Mouse (Mus musculus): Measurements from ENCODE around the gene Ccdc141. TPM values are rescaled to one million over a fixed set of nuclear protein-coding genes. Genes with fewer than 3 reads are reported as not detected.

Ccdc141 gene
- total and polyA plus RNA-seq, 2 experiments from 2014 or later = 7.3 to 18.6 TPM

- Histone ChIP-seq H3K36me3 (ENCODE audit: insufficient read depth) (peaks cover 25% of the 10 kb centered on the region), H3K27ac (ENCODE audit: low read depth, low read length) (no peak overlapping the region), H3K4me1 (ENCODE audit: insufficient read depth) (no peaks in the 10 kb centered on the region), H3K4me3 (ENCODE audit: low read depth, low read length) (no peak overlapping the region), H3K9ac (no peak overlapping the region), H3K27me3 (ENCODE audit: insufficient read depth, low read length) (no peaks in the 10 kb centered on the region), H3K9me3 (ENCODE audit: low read length) (no peaks in the 10 kb centered on the region), H3K4me2 (ENCODE audit: low read depth) (no peak overlapping the region)
- ATAC-seq (no peak), DNase-seq (no peak)
- no peak for TF ChIP-seq CTCF (IDR thresholded peaks at IDR 0.05; ENCODE audit: low read depth)
- WGBS = 82% methylated on average over 5 of the region's 5 CpGs
Observed at GRCm38 (mm10) chr2:77198246-77198645, 27.8 kb upstream of the Ccdc141 start.

DNA sequence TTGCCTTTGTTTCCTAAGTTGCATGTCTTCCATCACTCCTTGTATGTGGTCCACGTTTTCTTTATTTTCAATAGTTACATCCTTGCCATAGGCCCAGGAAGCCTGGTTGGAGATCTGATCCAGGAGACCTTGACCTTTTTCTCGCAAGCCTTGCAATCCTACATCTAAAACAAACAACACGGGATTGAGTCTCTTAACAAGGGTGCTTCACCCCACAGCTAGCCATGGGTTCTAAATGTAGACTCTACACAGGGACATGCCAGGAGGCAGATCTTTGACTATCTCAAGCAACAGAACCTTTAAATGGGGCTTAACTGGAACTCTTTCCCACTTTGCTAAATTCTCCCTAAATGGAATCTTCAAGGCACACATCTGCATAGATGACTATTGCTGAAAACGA is 26.4 kb upstream of the Ccdc141 start:
- no peak overlapping the region for H3K4me3 ChIP-seq (ENCODE audit: low read depth, low read length)
- WGBS = 90% methylated on average over 4 of the region's 4 CpGs
- H3K9ac ChIP-seq = no peak overlapping the region
- no peaks in the 10 kb centered on the region for H3K27me3 ChIP-seq (ENCODE audit: insufficient read depth, low read length)
- H3K27ac ChIP-seq (ENCODE audit: low read depth, low read length) = no peak overlapping the region
- TF ChIP-seq CTCF (IDR thresholded peaks at IDR 0.05; ENCODE audit: low read depth) = no peak
- ATAC-seq (no peak), DNase-seq (no peak)
- H3K36me3 ChIP-seq (ENCODE audit: insufficient read depth) = peaks cover 35% of the 10 kb centered on the region
- H3K9me3 ChIP-seq (ENCODE audit: low read length) = no peaks in the 10 kb centered on the region
- no peak overlapping the region for H3K4me2 ChIP-seq (ENCODE audit: low read depth)
- H3K4me1 ChIP-seq (ENCODE audit: insufficient read depth) = no peaks in the 10 kb centered on the region

- no peaks in the 10 kb centered on the region for H3K4me1 ChIP-seq (ENCODE audit: insufficient read depth)
- no peak overlapping the region for H3K4me3 ChIP-seq (ENCODE audit: low read depth, low read length)
- DNase-seq (no peak), ATAC-seq (no peak)
- H3K27ac ChIP-seq (ENCODE audit: low read depth, low read length) = no peak overlapping the region
- H3K4me2 ChIP-seq (ENCODE audit: low read depth) = no peak overlapping the region
- TF ChIP-seq CTCF (IDR thresholded peaks at IDR 0.05; ENCODE audit: low read depth) = no peak
- 91% methylated on average over 5 of the region's 5 CpGs for WGBS
- peaks cover 50% of the 10 kb centered on the region for H3K36me3 ChIP-seq (ENCODE audit: insufficient read depth)
- H3K9ac ChIP-seq = no peak overlapping the region
- H3K27me3 ChIP-seq (ENCODE audit: insufficient read depth, low read length) = no peaks in the 10 kb centered on the region
- no peaks in the 10 kb centered on the region for H3K9me3 ChIP-seq (ENCODE audit: low read length)
Observed at GRCm38 (mm10) chr2:77195056-77195455, 24.6 kb upstream of the Ccdc141 start.

GRCm38 (mm10) chr2:77191811-77192210 is 21.4 kb upstream of the Ccdc141 start:
- ATAC-seq (no peak), DNase-seq (no peak)
- H3K4me3 ChIP-seq (ENCODE audit: low read depth, low read length) = no peak overlapping the region
- H3K36me3 ChIP-seq (ENCODE audit: insufficient read depth) = peaks cover 64% of the 10 kb centered on the region
- no peak overlapping the region for H3K4me2 ChIP-seq (ENCODE audit: low read depth)
- H3K9ac ChIP-seq = no peak overlapping the region
- 91% methylated on average over 3 of the region's 3 CpGs for WGBS
- H3K27ac ChIP-seq (ENCODE audit: low read depth, low read length) = no peak overlapping the region
- no peaks in the 10 kb centered on the region for H3K4me1 ChIP-seq (ENCODE audit: insufficient read depth)
- no peak for TF ChIP-seq CTCF (IDR thresholded peaks at IDR 0.05; ENCODE audit: low read depth)
- no peaks in the 10 kb centered on the region for H3K27me3 ChIP-seq (ENCODE audit: insufficient read depth, low read length)
- H3K9me3 ChIP-seq (ENCODE audit: low read length) = no peaks in the 10 kb centered on the region

DNA sequence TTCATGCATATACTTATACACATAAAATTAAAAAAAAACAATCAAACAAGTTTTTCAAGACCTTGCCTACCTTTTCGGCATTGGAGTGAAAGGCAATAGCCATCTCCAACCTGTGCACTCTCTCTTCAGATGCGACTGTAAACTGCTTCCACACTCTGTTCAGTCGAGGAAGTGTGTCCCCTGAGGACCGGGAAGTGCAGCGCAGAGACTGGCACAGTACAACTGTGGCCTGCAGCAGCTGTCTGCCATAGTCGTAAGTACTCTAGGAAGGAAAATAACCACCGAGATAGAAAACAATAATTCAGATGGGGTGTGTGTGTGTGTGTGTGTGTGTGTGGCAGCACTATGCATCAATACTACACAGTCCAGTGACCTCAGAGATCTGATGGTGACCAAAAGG is 20.5 kb upstream of the Ccdc141 start:
- Histone ChIP-seq H3K4me3 (ENCODE audit: low read depth, low read length) (no peak overlapping the region), H3K9me3 (ENCODE audit: low read length) (no peaks in the 10 kb centered on the region), H3K4me2 (ENCODE audit: low read depth) (no peak overlapping the region), H3K36me3 (ENCODE audit: insufficient read depth) (peaks cover 64% of the 10 kb centered on the region), H3K4me1 (ENCODE audit: insufficient read depth) (no peaks in the 10 kb centered on the region), H3K9ac (no peak overlapping the region), H3K27ac (ENCODE audit: low read depth, low read length) (no peak overlapping the region), H3K27me3 (ENCODE audit: insufficient read depth, low read length) (no peaks in the 10 kb centered on the region)
- 96% methylated on average over 7 of the region's 7 CpGs for WGBS
- no peak for DNase-seq
- TF ChIP-seq CTCF (IDR thresholded peaks at IDR 0.05; ENCODE audit: low read depth) = no peak
- no peak for ATAC-seq

DNA sequence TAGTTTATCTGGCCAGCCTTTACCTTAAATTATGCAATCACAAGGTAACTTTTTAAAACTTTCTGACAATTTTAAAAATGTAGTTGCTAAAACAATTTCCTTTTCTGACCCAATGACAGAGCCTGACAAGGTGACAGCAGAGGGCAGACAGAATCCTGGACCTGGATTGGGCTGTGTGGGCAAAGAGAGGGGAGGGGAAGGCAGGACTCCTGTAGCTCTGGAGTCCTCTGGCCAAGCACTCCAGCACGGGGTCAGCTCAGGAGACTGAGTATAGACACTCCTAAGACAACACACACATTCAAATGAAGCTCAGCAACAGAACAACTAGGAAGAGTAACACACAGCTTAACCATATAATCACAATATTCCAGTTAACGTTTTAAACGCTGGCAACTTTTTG is 19.9 kb upstream of the Ccdc141 start:
- no peaks in the 10 kb centered on the region for H3K4me1 ChIP-seq (ENCODE audit: insufficient read depth)
- H3K27ac ChIP-seq (ENCODE audit: low read depth, low read length) = no peak overlapping the region
- TF ChIP-seq CTCF (IDR thresholded peaks at IDR 0.05; ENCODE audit: low read depth) = no peak
- H3K9ac ChIP-seq = no peak overlapping the region
- H3K4me3 ChIP-seq (ENCODE audit: low read depth, low read length) = no peak overlapping the region
- H3K9me3 ChIP-seq (ENCODE audit: low read length) = no peaks in the 10 kb centered on the region
- 91% methylated on average over 3 of the region's 3 CpGs for WGBS
- H3K36me3 ChIP-seq (ENCODE audit: insufficient read depth) = peaks cover 62% of the 10 kb centered on the region
- H3K27me3 ChIP-seq (ENCODE audit: insufficient read depth, low read length) = no peaks in the 10 kb centered on the region
- no peak for ATAC-seq
- no peak overlapping the region for H3K4me2 ChIP-seq (ENCODE audit: low read depth)
- DNase-seq = no peak

GRCm38 (mm10) chr2:77189671-77190070 is 19.2 kb upstream of the Ccdc141 start:
- ATAC-seq = no peak
- peaks cover 61% of the 10 kb centered on the region for H3K36me3 ChIP-seq (ENCODE audit: insufficient read depth)
- no peak for TF ChIP-seq CTCF (IDR thresholded peaks at IDR 0.05; ENCODE audit: low read depth)
- no peak overlapping the region for H3K4me2 ChIP-seq (ENCODE audit: low read depth)
- DNase-seq = no peak
- no peaks in the 10 kb centered on the region for H3K4me1 ChIP-seq (ENCODE audit: insufficient read depth)
- H3K27ac ChIP-seq (ENCODE audit: low read depth, low read length) = no peak overlapping the region
- H3K9ac ChIP-seq = no peak overlapping the region
- 96% methylated on average over 7 of the region's 7 CpGs for WGBS
- no peaks in the 10 kb centered on the region for H3K9me3 ChIP-seq (ENCODE audit: low read length)
- no peaks in the 10 kb centered on the region for H3K27me3 ChIP-seq (ENCODE audit: insufficient read depth, low read length)
- H3K4me3 ChIP-seq (ENCODE audit: low read depth, low read length) = no peak overlapping the region

- ATAC-seq = no peak
- H3K36me3 ChIP-seq (ENCODE audit: insufficient read depth) = peaks cover 49% of the 10 kb centered on the region
Observed at GRCm38 (mm10) chr2:77187501-77187900, 17.1 kb upstream of the Ccdc141 start.

More at GRCm38 (mm10) chr2:77187501-77187900, 17.1 kb upstream of the Ccdc141 start:
- DNase-seq = no peak
- no peak overlapping the region for H3K9ac ChIP-seq
- no peaks in the 10 kb centered on the region for H3K27me3 ChIP-seq (ENCODE audit: insufficient read depth, low read length)
- no peaks in the 10 kb centered on the region for H3K4me1 ChIP-seq (ENCODE audit: insufficient read depth)
- no peaks in the 10 kb centered on the region for H3K9me3 ChIP-seq (ENCODE audit: low read length)
- WGBS = 90% methylated on average over 3 of the region's 3 CpGs
- no peak for TF ChIP-seq CTCF (IDR thresholded peaks at IDR 0.05; ENCODE audit: low read depth)
- no peak overlapping the region for H3K27ac ChIP-seq (ENCODE audit: low read depth, low read length)
- no peak overlapping the region for H3K4me2 ChIP-seq (ENCODE audit: low read depth)
- H3K4me3 ChIP-seq (ENCODE audit: low read depth, low read length) = no peak overlapping the region

Measured in forebrain, postnatal 0 days (tissue).